Mouse (Mus musculus) cerebellum, adult 11-12 months (tissue): ENCODE measurements around the gene Ubqln4.

Source experiments
- DNase-seq: peaks from one replicate; pipeline ENCODE4 v3.0.0; 2022

The Ubqln4 gene

GRCm38 (mm10) chr3:88553525-88553879, at the start of gene Ubqln4:
TSS of gene Ubqln4 (plus strand) at chr3:88553758.
- no peak for DNase-seq

GRCm38 (mm10) chr3:88503881-88504746, 49.4 kb upstream of the Ubqln4 start:
- no peak for DNase-seq

- DNase-seq, result no peak
These were observed 48.5 kb upstream of the Ubqln4 start for GRCm38 (mm10) chr3:88505081-88505480.

GRCm38 (mm10) chr3:88505765-88506164, 47.8 kb upstream of the Ubqln4 start:
- DNase-seq, result no peak

GRCm38 (mm10) chr3:88509250-88509649, 44.3 kb upstream of the Ubqln4 start:
- DNase-seq, result no peak

- peak; percentile 95 for DNase-seq
These were observed 43.7 kb upstream of the Ubqln4 start, which contains the start of gene Lmna for GRCm38 (mm10) chr3:88509692-88510420. TSS of gene Lmna (minus strand) at chr3:88509956.

- peak; percentile 34 for DNase-seq
These were observed 42.9 kb upstream of the Ubqln4 start for GRCm38 (mm10) chr3:88510421-88511289.

GRCm38 (mm10) chr3:88511559-88511958, 42.0 kb upstream of the Ubqln4 start:
- no peak for DNase-seq

- no peak for DNase-seq
These were observed 41.2 kb upstream of the Ubqln4 start for GRCm38 (mm10) chr3:88512141-88512895.

- DNase-seq, result no peak
These were observed 40.5 kb upstream of the Ubqln4 start for GRCm38 (mm10) chr3:88512896-88513545.

GRCm38 (mm10) chr3:88513546-88514115, 39.9 kb upstream of the Ubqln4 start:
- DNase-seq, result no peak

GRCm38 (mm10) chr3:88514231-88515094, 39.1 kb upstream of the Ubqln4 start:
- DNase-seq, result no peak

GRCm38 (mm10) chr3:88515095-88515386, 38.5 kb upstream of the Ubqln4 start:
- no peak for DNase-seq

GRCm38 (mm10) chr3:88516407-88516806, 37.2 kb upstream of the Ubqln4 start:
- DNase-seq, result no peak

- no peak for DNase-seq
These were observed 35.1 kb upstream of the Ubqln4 start for GRCm38 (mm10) chr3:88518411-88518810.

GRCm38 (mm10) chr3:88520078-88520477, 33.5 kb upstream of the Ubqln4 start:
- no peak for DNase-seq

- DNase-seq, result no peak
These were observed 32.4 kb upstream of the Ubqln4 start for GRCm38 (mm10) chr3:88521156-88521555.

GRCm38 (mm10) chr3:88521803-88522331, 31.7 kb upstream of the Ubqln4 start:
- DNase-seq, result peak; percentile 42

- no peak for DNase-seq
These were observed 30.5 kb upstream of the Ubqln4 start for GRCm38 (mm10) chr3:88523027-88523426.

- DNase-seq, result peak; percentile 15
These were observed 28.5 kb upstream of the Ubqln4 start for GRCm38 (mm10) chr3:88525021-88525420.
